Mouse (Mus musculus) MEL (cell line): ENCODE results near the gene Tle3. TPM values are rescaled to one million over a fixed set of nuclear protein-coding genes. Genes with fewer than 3 reads are reported as not detected.

Source experiments
- DNase-seq: peaks from one replicate; pipeline ENCODE4 v3.0.0; 2011; ENCODE audit warnings: low read depth, low spot score
- H3K27ac ChIP-seq: 2 replicates; pipeline ENCODE4 v1.5.1; 2012; ENCODE audit warnings: low read depth, mild to moderate bottlenecking, control low read depth, low read length, moderate library complexity; ENCODE audit not compliant: control insufficient read depth
- H3K27me3 ChIP-seq, 2 experiments: fragments of 150-350 bp in 1 of 2; sonication (generic) in 1 of 2; 2 replicates each; pipeline ENCODE4 v1.6.1; 2012; ENCODE audit warnings: low read length in 2 of 2, mild to moderate bottlenecking in 2 of 2, improper control_type of control experiment in 1 of 2, moderate library complexity in 1 of 2; ENCODE audit not compliant: insufficient read depth in 2 of 2, control insufficient read depth in 1 of 2
- H3K36me3 ChIP-seq, 2 experiments: 2 replicates each; pipeline ENCODE4 v1.6.1; 2012 to 2014; ENCODE audit warnings: low read length in 2 of 2, improper control_type of control experiment in 1 of 2, inconsistent platforms in 1 of 2, mild to moderate bottlenecking in 1 of 2; ENCODE audit not compliant: insufficient read depth in 2 of 2, control insufficient read depth in 1 of 2
- H3K4me1 ChIP-seq, 2 experiments: fragments of 150-350 bp in 1 of 2; sonication (generic) in 1 of 2; 2 replicates each; pipeline ENCODE4 v1.6.1; 2012; ENCODE audit warnings: low read length in 2 of 2, improper control_type of control experiment in 1 of 2, mild to moderate bottlenecking in 1 of 2; ENCODE audit not compliant: insufficient read depth in 2 of 2, control insufficient read depth in 1 of 2
- H3K4me3 ChIP-seq, 2 experiments: fragments of 150-350 bp in 1 of 2; sonication (generic) in 1 of 2; 2 replicates each; pipeline ENCODE4 v1.5.1; 2012; ENCODE audit warnings: low read depth in 2 of 2, low read length in 2 of 2, mild to moderate bottlenecking in 2 of 2, moderate library complexity in 2 of 2, control low read depth in 1 of 2, improper control_type of control experiment in 1 of 2; ENCODE audit not compliant: control insufficient read depth in 1 of 2, insufficient read depth in 1 of 2
- H3K79me2 ChIP-seq: 2 replicates; pipeline ENCODE4 v1.6.1; 2012; ENCODE audit warnings: mild to moderate bottlenecking, low read length, moderate library complexity; ENCODE audit not compliant: control insufficient read depth, poor library complexity, insufficient read depth
- H3K9ac ChIP-seq: 2 replicates; pipeline ENCODE4 v1.6.1; 2012; ENCODE audit warnings: low read depth, mild to moderate bottlenecking, control low read depth, low read length, moderate library complexity; ENCODE audit not compliant: control insufficient read depth, poor library complexity, severe bottlenecking
- H3K9me3 ChIP-seq: fragments of 150-350 bp; sonication (generic); replicated peaks from 2 replicates; pipeline ENCODE4 v1.6.1; 2012; ENCODE audit warnings: mild to moderate bottlenecking, low read length, improper control_type of control experiment, moderate library complexity; ENCODE audit not compliant: insufficient read depth
- BHLHE40 ChIP-seq: IDR thresholded peaks from 2 replicates; pipeline ENCODE4 v1.6.1; 2012; ENCODE audit warnings: low read depth, mild to moderate bottlenecking, inconsistent platforms, low read length, improper control_type of control experiment, borderline replicate concordance
- CHD1 ChIP-seq: IDR thresholded peaks from 2 replicates; pipeline ENCODE4 v1.6.1; 2012; ENCODE audit warnings: low read depth, mild to moderate bottlenecking, inconsistent platforms, low read length, improper control_type of control experiment
- CTCF ChIP-seq, 3 experiments: IDR thresholded peaks in 2 of 3; conservative IDR thresholded peaks in 1 of 3; 2 replicates each; pipeline ENCODE4 v1.5.1; 2011 to 2012; ENCODE audit warnings: low read length in 3 of 3, low read depth in 2 of 3, mild to moderate bottlenecking in 2 of 3, improper control_type of control experiment in 1 of 3, inconsistent platforms in 1 of 3, mixed read lengths in 1 of 3, moderate library complexity in 1 of 3; ENCODE audit not compliant: control insufficient read depth in 1 of 3, insufficient read depth in 1 of 3, poor library complexity in 1 of 3, severe bottlenecking in 1 of 3
- HCFC1 ChIP-seq: IDR thresholded peaks from 2 replicates; pipeline ENCODE4 v1.6.1; 2012; ENCODE audit warnings: low read depth, mild to moderate bottlenecking, inconsistent platforms, low read length, improper control_type of control experiment, moderate library complexity
- KAT2A ChIP-seq: conservative IDR thresholded peaks from 2 replicates; pipeline ENCODE4 v1.6.1; 2012; ENCODE audit warnings: low read depth, low read length, improper control_type of control experiment, inconsistent platforms
- MAX ChIP-seq: IDR thresholded peaks from 2 replicates; pipeline ENCODE4 v1.6.1; 2011; ENCODE audit warnings: low read length, improper control_type of control experiment
- MYB ChIP-seq: IDR thresholded peaks from 2 replicates; pipeline ENCODE4 v1.6.1; 2011; ENCODE audit warnings: mild to moderate bottlenecking, low read depth, low read length, improper control_type of control experiment
- NELFE ChIP-seq: IDR thresholded peaks from 2 replicates; pipeline ENCODE4 v1.6.1; 2011; ENCODE audit warnings: low read depth, low read length, improper control_type of control experiment
- POLR2AphosphoS5 ChIP-seq: IDR thresholded peaks from 2 replicates; pipeline ENCODE4 v1.6.1; 2012; ENCODE audit warnings: low read depth, borderline replicate concordance, mild to moderate bottlenecking, inconsistent platforms, low read length, moderate library complexity, mixed read lengths
- RCOR1 ChIP-seq: IDR thresholded peaks from 2 replicates; pipeline ENCODE4 v1.6.1; 2012; ENCODE audit warnings: low read depth, mild to moderate bottlenecking, inconsistent platforms, low read length, improper control_type of control experiment
- SMC3 ChIP-seq: IDR thresholded peaks from 2 replicates; pipeline ENCODE4 v1.6.1; 2011; ENCODE audit warnings: low read depth, low read length, improper control_type of control experiment
- TAL1 ChIP-seq: IDR thresholded peaks from 2 replicates; pipeline ENCODE4 v1.6.1; 2012; ENCODE audit warnings: mild to moderate bottlenecking, inconsistent platforms, low read length, moderate library complexity, mixed read lengths
- TBP ChIP-seq: IDR thresholded peaks from 2 replicates; pipeline ENCODE4 v1.8.0; 2011; ENCODE audit warnings: low read depth, low read length, improper control_type of control experiment
- USF1 ChIP-seq: IDR thresholded peaks from 2 replicates; pipeline ENCODE4 v1.6.1; 2014; ENCODE audit warnings: low read depth, mild to moderate bottlenecking, inconsistent platforms, low read length, improper control_type of control experiment, moderate library complexity
- ZMIZ1 ChIP-seq: IDR thresholded peaks from 2 replicates; pipeline ENCODE4 v1.6.1; 2012; ENCODE audit warnings: low read depth, mild to moderate bottlenecking, inconsistent platforms, low read length, improper control_type of control experiment, moderate library complexity
- polyA plus RNA-seq, 2 experiments: library from polyadenylated mRNA; stranded (reverse) in 1 of 2; unstranded in 1 of 2; fragments of >175 nt in 1 of 2; fragments of >200 nt in 1 of 2; gene quantifications; 2 replicates each; pipeline versions ENCODE4 v1.2.1 to v1.2.4; 2012; ENCODE audit warnings: low replicate concordance in 2 of 2, low read depth in 1 of 2; ENCODE audit not compliant: insufficient read length in 2 of 2, insufficient read depth in 1 of 2, missing spikeins in 1 of 2
- total RNA-seq: library from RNA; depleted of rRNA; stranded (reverse); fragments of 300-350 nt; gene quantifications from 2 replicates; pipeline ENCODE4 v1.2.3, GENCODE M21; 2012

Tle3 gene
- total and polyA plus RNA-seq, 3 experiments: 20.3 to 26.8 TPM; not detected in 1

- Histone ChIP-seq H3K9me3 (no peaks in the 10 kb centered on the region), H3K27me3 (no peaks in the 10 kb centered on the region), H3K36me3 (peaks cover 0 to 20% of the 10 kb centered on the region in 2 experiments; a peak in 2 of 4 replicates), H3K4me3 (no peak overlapping the region), H3K27ac (no peak overlapping the region), H3K9ac (no peak overlapping the region), H3K4me1 (no peaks in the 10 kb centered on the region), H3K79me2 (no peaks in the 10 kb centered on the region)
- DNase-seq: no peak
- TF ChIP-seq TAL1: no peak
- TF ChIP-seq BHLHE40: no peak
Measured at GRCm38 (mm10) chr9:61409046-61409445, 36.9 kb downstream of the Tle3 start.

GRCm38 (mm10) chr9:61413665-61414456, 41.7 kb downstream of the Tle3 start:
- DNase-seq: no peak
- TF ChIP-seq MYB: no peak
- TF ChIP-seq HCFC1: no peak
- TF ChIP-seq USF1: no peak
- TF ChIP-seq BHLHE40: no peak
- TF ChIP-seq CTCF (IDR thresholded peaks at IDR 0.05 in 2 of 3, conservative IDR thresholded peaks at IDR 0.05 in 1 of 3; ENCODE audit: control insufficient read depth in 1 of 3, insufficient read depth in 1 of 3, low read depth in 2 of 3, low read length in 3 of 3, poor library complexity in 1 of 3, severe bottlenecking in 1 of 3): no peak
- no peak for TF ChIP-seq NELFE
- no peak for TF ChIP-seq TBP
- TF ChIP-seq MAX: no peak
- TF ChIP-seq, all 39 proteins: peak for 0
- H3K27ac ChIP-seq: no peak overlapping the region
- peaks cover 0 to 18% of the 10 kb centered on the region in 2 experiments; a peak in 2 of 4 replicates for H3K36me3 ChIP-seq
- no peaks in the 10 kb centered on the region for H3K27me3 ChIP-seq
- no peak overlapping the region for H3K4me3 ChIP-seq
- H3K9me3 ChIP-seq: no peaks in the 10 kb centered on the region
- H3K9ac ChIP-seq: no peak overlapping the region
- H3K4me1 ChIP-seq: no peaks in the 10 kb centered on the region
- H3K79me2 ChIP-seq: no peaks in the 10 kb centered on the region

DNA sequence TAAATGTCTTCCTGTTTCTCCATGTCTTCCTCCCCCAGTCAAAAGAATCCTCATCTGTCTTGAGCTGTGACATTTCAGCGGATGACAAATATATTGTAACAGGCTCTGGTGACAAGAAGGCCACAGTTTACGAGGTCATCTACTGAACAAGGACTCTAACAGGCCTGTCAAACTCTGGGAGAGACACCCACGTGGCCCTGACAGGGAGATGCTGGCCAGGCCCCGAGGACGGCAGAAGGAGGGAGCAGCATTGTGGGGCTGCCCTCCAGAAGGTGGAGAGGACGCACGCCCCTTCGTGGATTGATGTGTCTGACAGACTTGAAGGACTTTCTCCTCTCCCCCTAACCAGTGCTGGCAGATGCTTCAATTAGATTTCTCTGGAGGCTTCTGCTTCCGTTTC, 44.4 kb downstream of the Tle3 start:
- H3K4me1 ChIP-seq: no peaks in the 10 kb centered on the region
- no peaks in the 10 kb centered on the region for H3K27me3 ChIP-seq
- H3K79me2 ChIP-seq: no peaks in the 10 kb centered on the region
- DNase-seq: no peak
- TF ChIP-seq ZMIZ1 (no peak), RCOR1 (no peak), POLR2AphosphoS5 (no peak), CHD1 (no peak), CTCF (IDR thresholded peaks at IDR 0.05 in 2 of 3, conservative IDR thresholded peaks at IDR 0.05 in 1 of 3; ENCODE audit: control insufficient read depth in 1 of 3, insufficient read depth in 1 of 3, low read depth in 2 of 3, low read length in 3 of 3, poor library complexity in 1 of 3, severe bottlenecking in 1 of 3) (no peak), SMC3 (no peak), KAT2A (no peak)
- no peaks in the 10 kb centered on the region for H3K9me3 ChIP-seq
- H3K36me3 ChIP-seq: peaks cover 0 to 10% of the 10 kb centered on the region in 2 experiments; a peak in 2 of 4 replicates
- no peak overlapping the region for H3K27ac ChIP-seq
- no peak overlapping the region for H3K4me3 ChIP-seq
- H3K9ac ChIP-seq: no peak overlapping the region
